Mouse (Mus musculus) cortical plate, adult 2 months (tissue): Measurements from ENCODE around the gene Unc5cl.

ENCODE experiments used
- CTCF ChIP-seq: fragments of 200-500 bp; IDR thresholded peaks from 2 replicates; pipeline ENCODE4 v1.5.1; 2011; ENCODE audit warnings: mild to moderate bottlenecking, control low read depth, low read length; ENCODE audit not compliant: insufficient read depth; ENCODE audit errors: extremely low read depth
- POLR2A ChIP-seq: fragments of 200-500 bp; IDR thresholded peaks from 2 replicates; pipeline ENCODE4 v1.6.1; 2011; ENCODE audit warnings: mild to moderate bottlenecking, low read length, control low read depth; ENCODE audit not compliant: insufficient read depth; ENCODE audit errors: extremely low read depth

GRCm38 (mm10) chr17:48434479-48434878, 20.2 kb upstream of the Unc5cl start:
- TF ChIP-seq CTCF (no peak), POLR2A (no peak)
